Mouse (Mus musculus) erythroblast, embryonic 14.5 days (primary cell): ENCODE results near the gene Wdr44.

Source experiments
- GATA1 ChIP-seq: IDR thresholded peaks from 2 replicates; pipeline ENCODE4 v1.6.1; 2012; ENCODE audit warnings: low read length, inconsistent platforms, mixed read lengths
- TAL1 ChIP-seq: IDR thresholded peaks from 3 replicates; pipeline ENCODE4 v1.6.1; 2012; ENCODE audit warnings: low read length, inconsistent platforms, mixed read lengths

DNA sequence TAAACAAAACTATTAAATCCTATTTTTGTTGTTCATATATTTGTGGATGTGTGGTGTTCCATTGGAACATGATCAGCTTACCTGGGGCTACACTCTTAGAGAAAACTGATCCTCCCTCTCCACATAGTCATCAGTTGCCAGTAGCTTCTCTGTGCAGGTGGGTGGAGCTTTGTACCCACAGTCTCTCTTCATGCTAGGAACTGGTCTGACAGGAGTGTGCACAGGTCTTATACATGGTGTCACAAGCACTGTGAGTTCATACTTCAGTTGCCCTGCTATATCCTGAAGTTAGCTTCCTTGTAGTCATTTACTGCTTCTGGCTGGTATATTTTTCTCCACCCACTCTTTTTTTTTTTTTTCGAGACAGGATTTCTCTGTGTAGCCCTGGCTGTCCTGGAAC lies 61.8 kb downstream of the Wdr44 start:
- TF ChIP-seq TAL1: no peak
- TF ChIP-seq GATA1: no peak
